Mouse (Mus musculus) bone marrow, adult 2 months (tissue): ENCODE measurements around the gene Tmem160.

Source experiments
- CTCF ChIP-seq: fragments of 200-500 bp; IDR thresholded peaks from 2 replicates; pipeline ENCODE4 v1.5.1; 2011; ENCODE audit warnings: low read length, control low read depth; ENCODE audit not compliant: control insufficient read depth, insufficient read depth
- POLR2A ChIP-seq: fragments of 200-500 bp; IDR thresholded peaks from 2 replicates; pipeline ENCODE4 v1.6.1; 2011; ENCODE audit warnings: low read depth, mild to moderate bottlenecking, control low read depth, low read length, borderline replicate concordance; ENCODE audit not compliant: control insufficient read depth

DNA sequence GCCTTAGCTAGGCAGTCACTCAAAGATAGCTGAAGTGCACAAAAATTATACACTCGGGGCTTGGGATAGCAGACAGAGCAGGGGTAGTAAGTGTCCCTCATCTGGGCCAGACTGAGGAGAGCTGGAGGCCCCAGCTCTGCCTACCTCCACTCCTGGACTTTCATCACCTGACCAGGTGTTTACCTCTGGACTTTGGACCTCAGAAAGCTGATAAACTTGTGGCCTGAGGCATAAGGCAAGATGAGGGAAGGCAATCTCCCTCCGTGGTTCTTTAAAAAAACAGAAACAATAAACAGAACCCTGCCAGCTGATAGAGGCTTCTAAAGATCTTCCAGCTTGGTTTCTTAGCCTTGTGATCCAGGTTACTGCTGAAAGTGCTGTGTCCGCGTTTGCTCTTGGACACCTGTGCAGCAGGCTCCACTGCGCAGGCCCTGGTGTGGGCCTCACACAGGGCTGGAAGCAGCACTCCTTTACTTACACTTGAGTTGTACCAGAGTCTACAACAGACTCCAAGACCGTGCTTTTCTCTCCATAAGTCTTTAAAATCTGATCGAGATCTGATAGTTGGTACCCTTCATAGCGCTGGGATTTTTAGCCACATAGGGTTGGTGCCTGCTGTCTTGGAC, 32.0 kb upstream of the Tmem160 start:
- TF ChIP-seq CTCF, result no peak
- TF ChIP-seq POLR2A, result no peak
